9 mouse cellular contexts compared by ENCODE assay signal in genomic region chr9:59989864-59990263, GRCm38 (mm10). TPM values are rescaled to one million over a fixed set of nuclear protein-coding genes. Genes with fewer than 3 reads are reported as not detected.
DNase-seq lines count a peak whose midpoint lies in the region; ATAC-seq and TF ChIP-seq lines count a peak whose summit lies in the region.
"Had no signal": no experiment of that assay in that cellular context is flagged by ENCODE, and none has a peak within 500 bp of the region (broad histone marks: within the 10 kb centered on the region; RNA-seq: fewer than 3 reads in every experiment).

No protein-coding gene starts in this region.

- TF ChIP-seq EP300 in heart, postnatal 0 days (IDR thresholded peaks at IDR 0.05; ENCODE audit: low read depth), result no peak

- no peak overlapping the region for H3K9ac ChIP-seq in heart, postnatal 0 days (replicated peaks; ENCODE audit: low read depth, low read length)
- H3K9ac ChIP-seq in heart, embryonic 12.5 days, result no peak overlapping the region

- TF ChIP-seq POLR2A in brain, embryonic 14.5 days (IDR thresholded peaks at IDR 0.05; ENCODE audit: borderline replicate concordance, extremely low read depth, insufficient read depth, insufficient read length, poor library complexity, severe bottlenecking), result no peak

- H3K9me3 ChIP-seq in heart, postnatal 0 days (replicated peaks; ENCODE audit: control insufficient read depth, low read length), result no peaks in the 10 kb centered on the region
- H3K9me3 ChIP-seq in heart, embryonic 12.5 days (replicated peaks), result no peaks in the 10 kb centered on the region
- H3K9me3 ChIP-seq in E14TG2a.4 (ENCODE audit: low read length), result no peaks in the 10 kb centered on the region

- H3K27ac ChIP-seq in heart, postnatal 0 days (ENCODE audit: low read depth), result no peak overlapping the region
- no peak overlapping the region for H3K27ac ChIP-seq in heart, embryonic 12.5 days (ENCODE audit: poor library complexity, severe bottlenecking)

- no peak overlapping the region for H3K4me3 ChIP-seq in heart, postnatal 0 days (ENCODE audit: low read depth, low read length)
- no peak overlapping the region for H3K4me3 ChIP-seq in heart, embryonic 12.5 days
- H3K4me3 ChIP-seq in E14TG2a.4 (replicated peaks; ENCODE audit: low read length), result no peak overlapping the region

- no peak overlapping the region for H3K4me2 ChIP-seq in heart, postnatal 0 days (ENCODE audit: low read depth, low read length)
- no peak overlapping the region for H3K4me2 ChIP-seq in heart, embryonic 12.5 days

- no peaks in the 10 kb centered on the region for H3K36me3 ChIP-seq in heart, postnatal 0 days (replicated peaks; ENCODE audit: control insufficient read depth, insufficient read depth, low read length)
- no peaks in the 10 kb centered on the region for H3K36me3 ChIP-seq in heart, embryonic 12.5 days
- no peaks in the 10 kb centered on the region for H3K36me3 ChIP-seq in E14TG2a.4 (ENCODE audit: insufficient read depth, low read length)

- DNase-seq in heart, postnatal 0 days (ENCODE audit: low spot score), result peak; percentile 20
- peak; percentile 77 for DNase-seq in brain, embryonic 14.5 days (ENCODE audit: low read depth)
- DNase-seq in frontal cortex, postnatal 25 days (ENCODE audit: low spot score in 2 of 2), result peak; percentile 53 to 55
- peak; percentile 40 to 86 for DNase-seq in layer of hippocampus, postnatal 25 days (ENCODE audit: extremely low spot score in 1 of 2, low spot score in 1 of 2)
- peak; percentile 22 to 37 for DNase-seq in natural killer cell, adult 2 months (ENCODE audit: low spot score in 2 of 2)
- peak; percentile 11 to 20 for DNase-seq in thymus, postnatal 36 days

- ATAC-seq in heart, postnatal 0 days (ENCODE audit: insufficient read depth, low read depth), result no peak
- no peak for ATAC-seq in heart, embryonic 12.5 days (ENCODE audit: insufficient number of reproducible peaks, low FRiP score)

- H3K4me1 ChIP-seq in heart, postnatal 0 days (ENCODE audit: control insufficient read depth, insufficient read depth), result no peaks in the 10 kb centered on the region
- H3K4me1 ChIP-seq in heart, embryonic 12.5 days (replicated peaks), result no peaks in the 10 kb centered on the region
- no peaks in the 10 kb centered on the region for H3K4me1 ChIP-seq in E14TG2a.4 (replicated peaks; ENCODE audit: low read depth, low read length)

- H3K27me3 ChIP-seq in heart, postnatal 0 days (ENCODE audit: control insufficient read depth, insufficient read depth, low read length), result no peaks in the 10 kb centered on the region
- H3K27me3 ChIP-seq in heart, embryonic 12.5 days (replicated peaks), result no peaks in the 10 kb centered on the region
- H3K27me3 ChIP-seq in E14TG2a.4 (ENCODE audit: insufficient read depth, low read length), result no peaks in the 10 kb centered on the region; the same call in 1 of the 2 replicates

- peak; percentile 76 for TF ChIP-seq CTCF in heart, postnatal 0 days (IDR thresholded peaks at IDR 0.05; ENCODE audit: low read depth)
- TF ChIP-seq CTCF in E14TG2a.4 (conservative IDR thresholded peaks at IDR 0.05; ENCODE audit: low read length), result peak; percentile 83
- TF ChIP-seq CTCF in brain, embryonic 14.5 days (IDR thresholded peaks at IDR 0.05; ENCODE audit: borderline replicate concordance, extremely low read depth, insufficient read depth, insufficient read length), result peak; percentile 74; the same call in 1 of the 2 replicates

- WGBS in heart, postnatal 0 days, result 3% methylated on average over 1 of the region's 1 CpGs
- WGBS in heart, embryonic 12.5 days, result 2% methylated on average over 1 of the region's 1 CpGs

RNA-seq across cellular contexts. Expression of gene Nr2e3, which starts 29.4 kb away (rescaled TPM):
- not detected in 2 replicates for total RNA-seq in heart, postnatal 0 days (2014; rRNA removed; ENCODE audit: low replicate concordance)
- polyA plus RNA-seq in heart, postnatal 0 days (2015; fragmentation: Nextera tagmentation; extraction: Ambion mirVana), result not detected in 2 replicates
- polyA plus RNA-seq in heart, embryonic 12.5 days (2016; fragmentation: Nextera tagmentation; extraction: Ambion mirVana), result 0.09 TPM in 1 of 2 replicates, not detected in the other
- polyA plus RNA-seq in brain, embryonic 14.5 days (2012; rRNA removed), result 0.11 and 0.15 TPM in 2 replicates
- total RNA-seq in layer of hippocampus, postnatal 25 days (2021), result not detected
- polyA plus RNA-seq: lung, embryonic 16.5 days had no signal

Comparison
In these comparisons a context has a peak if more than half of its experiments do, and no peak if none do; other contexts are left out.
1. DNase-seq: peak in every context shown above with its lines; median percentile 77 in brain, embryonic 14.5 days; 63 in layer of hippocampus, postnatal 25 days; 54 in frontal cortex, postnatal 25 days; 30 in natural killer cell, adult 2 months; 20 in heart, postnatal 0 days; 16 in thymus, postnatal 36 days.